Mouse (Mus musculus) testis, postnatal 14 days (tissue): ENCODE measurements around the gene Vapb.

Source experiments
- DNase-seq: peaks from one replicate; pipeline ENCODE4 v3.0.0; 2021; ENCODE audit warnings: low spot score

Vapb gene

GRCm38 (mm10) chr2:173791904-173792757, 54.8 kb downstream of the Vapb start:
- DNase-seq, result no peak

DNA sequence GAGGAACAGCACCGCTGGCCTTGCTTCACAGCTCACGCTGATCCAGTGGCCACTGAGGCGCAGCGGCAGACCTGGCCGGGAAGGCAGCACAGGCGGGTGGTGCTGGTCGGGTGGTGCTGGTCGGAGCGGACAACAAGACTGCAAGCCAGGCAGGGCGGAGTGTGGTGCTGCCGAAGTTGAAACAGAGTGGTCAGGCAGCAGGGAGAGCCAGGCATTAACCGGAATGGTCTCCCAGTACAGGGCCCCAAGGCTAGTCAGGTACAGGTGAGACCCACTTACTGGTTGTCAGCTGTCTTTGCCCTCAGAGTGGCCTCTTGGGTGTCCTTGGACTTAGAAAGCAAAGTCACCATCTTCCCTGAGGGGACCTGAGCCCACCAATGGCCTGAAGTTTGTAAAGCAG, 56.7 kb downstream of the Vapb start:
- DNase-seq, result no peak

DNA sequence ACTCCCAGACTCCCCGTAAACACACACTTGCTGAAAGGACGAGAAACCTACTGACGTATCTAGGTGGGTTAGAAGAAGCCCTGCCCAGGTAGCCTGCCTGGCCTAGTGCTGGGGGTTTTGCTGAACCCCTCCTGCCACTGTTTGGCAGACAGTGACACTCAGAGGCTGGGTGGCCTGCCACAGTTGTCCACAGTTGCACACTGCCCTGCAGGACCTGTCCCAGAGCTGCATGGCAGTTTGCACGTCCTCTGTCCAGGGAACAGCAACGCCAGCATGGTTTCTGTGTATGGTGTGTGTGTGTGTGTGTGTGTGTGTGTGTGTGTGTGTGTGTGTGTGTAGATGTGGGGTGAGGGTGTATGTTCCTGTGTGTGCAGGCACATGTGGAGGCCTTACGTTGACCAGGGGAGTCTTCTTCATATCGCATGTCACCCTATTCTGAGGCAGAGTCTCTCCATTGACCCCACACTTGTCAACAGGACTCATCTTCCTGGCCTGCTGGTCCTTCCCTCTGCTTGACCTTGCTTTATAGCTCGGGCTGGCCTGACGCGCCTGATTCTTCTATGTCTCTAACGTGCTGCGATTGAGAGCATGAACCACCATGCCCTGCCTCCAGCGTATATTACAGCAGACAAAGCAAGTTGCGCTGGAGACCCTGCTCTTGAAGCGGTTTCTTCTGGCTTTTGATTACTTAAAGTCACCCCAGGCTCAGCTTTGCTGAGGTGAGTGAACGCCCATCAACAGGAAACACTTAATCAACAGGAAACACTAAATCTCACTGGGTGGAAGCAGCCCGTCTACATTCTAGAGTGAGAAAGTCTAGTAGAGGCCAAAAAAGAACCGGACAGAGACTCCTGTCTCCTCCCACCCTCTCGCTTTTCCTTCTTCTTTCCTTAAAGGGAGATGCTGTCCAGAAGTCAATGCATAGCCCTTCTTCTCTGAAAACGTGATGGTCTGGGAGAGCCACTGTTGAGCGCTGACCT, 57.5 kb downstream of the Vapb start:
- DNase-seq, result no peak

DNA sequence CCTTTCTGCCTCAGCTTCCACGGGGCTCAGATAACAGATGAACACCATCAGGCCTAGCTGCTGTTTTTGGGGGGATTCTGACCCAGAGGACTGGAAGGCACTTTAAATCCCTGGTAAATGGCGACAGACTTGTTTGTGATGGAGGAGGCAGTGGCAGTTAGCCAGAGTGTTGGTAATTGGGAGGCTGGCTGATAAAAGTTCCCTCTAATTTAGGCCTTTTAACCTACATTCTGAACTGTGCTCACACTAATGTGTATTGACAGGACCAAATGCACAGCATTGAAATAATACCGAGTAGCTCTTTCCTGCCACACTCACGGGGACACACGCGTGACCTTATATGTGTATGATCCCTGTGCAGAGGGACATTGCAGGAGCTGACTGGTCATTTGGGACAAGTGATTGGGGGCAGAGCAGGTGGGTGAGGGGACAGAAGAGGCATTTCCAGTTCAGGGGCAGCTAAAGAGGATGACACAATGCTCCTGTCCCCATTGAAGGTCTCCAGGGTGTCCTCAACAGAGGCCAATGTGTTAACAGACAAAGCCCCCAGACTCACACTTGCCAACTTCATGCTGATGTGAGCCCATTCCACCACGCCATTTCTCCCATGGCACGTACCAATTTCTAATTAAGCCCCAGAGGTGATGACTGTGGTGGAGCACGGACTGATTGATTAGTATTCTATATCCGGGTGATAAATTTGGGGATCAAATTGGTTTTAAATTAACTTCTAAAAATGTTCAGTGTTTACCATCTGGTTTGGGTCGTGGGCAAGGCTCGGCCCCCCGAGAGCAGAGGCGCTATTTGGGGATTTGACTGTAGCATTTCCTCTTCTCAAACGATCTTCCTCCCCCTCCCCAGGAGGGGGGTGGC, 58.7 kb downstream of the Vapb start:
- no peak for DNase-seq

DNA sequence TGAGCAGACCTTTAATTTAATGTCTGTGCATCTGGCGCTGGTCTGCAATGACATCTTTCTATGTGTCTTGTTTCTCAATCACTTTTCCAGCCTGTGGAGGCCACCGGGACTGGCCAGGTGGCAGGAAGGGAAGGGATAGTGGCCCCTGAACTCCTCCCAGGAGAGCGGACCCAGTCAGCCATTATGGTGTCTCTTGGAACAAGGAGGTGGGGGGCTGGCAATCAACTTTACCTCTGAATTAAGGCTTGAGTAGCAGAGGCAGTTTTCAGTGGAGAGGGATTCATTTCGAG, 59.3 kb downstream of the Vapb start:
- no peak for DNase-seq

- DNase-seq, result no peak
These were observed 62.2 kb downstream of the Vapb start for GRCm38 (mm10) chr2:173799513-173799912.

- no peak for DNase-seq
These were observed 63.3 kb downstream of the Vapb start for GRCm38 (mm10) chr2:173800566-173800965.

DNA sequence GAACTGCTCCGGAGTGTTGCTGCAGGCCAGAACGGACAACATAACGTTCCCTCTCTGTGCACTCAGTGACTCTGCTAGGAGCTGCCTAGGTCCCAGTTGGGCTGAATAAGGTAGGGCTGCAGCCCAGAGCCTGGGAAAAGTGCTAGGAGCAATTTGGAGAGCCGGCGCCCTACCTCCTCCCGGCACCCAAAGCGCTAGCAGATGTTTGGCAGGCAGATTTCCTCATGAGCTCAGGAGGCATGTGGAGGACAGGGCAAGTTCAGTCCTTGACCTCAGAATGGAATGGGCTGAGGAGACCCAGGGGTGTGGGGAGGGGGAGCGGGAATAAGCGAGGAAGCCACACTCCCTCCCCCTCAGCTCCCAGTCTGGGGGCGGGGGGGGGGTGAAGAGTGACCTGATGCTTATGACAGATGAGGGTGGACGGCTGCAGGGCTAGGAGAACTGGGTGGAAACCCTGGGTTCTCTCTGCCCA, 64.1 kb downstream of the Vapb start:
- DNase-seq, result no peak

DNA sequence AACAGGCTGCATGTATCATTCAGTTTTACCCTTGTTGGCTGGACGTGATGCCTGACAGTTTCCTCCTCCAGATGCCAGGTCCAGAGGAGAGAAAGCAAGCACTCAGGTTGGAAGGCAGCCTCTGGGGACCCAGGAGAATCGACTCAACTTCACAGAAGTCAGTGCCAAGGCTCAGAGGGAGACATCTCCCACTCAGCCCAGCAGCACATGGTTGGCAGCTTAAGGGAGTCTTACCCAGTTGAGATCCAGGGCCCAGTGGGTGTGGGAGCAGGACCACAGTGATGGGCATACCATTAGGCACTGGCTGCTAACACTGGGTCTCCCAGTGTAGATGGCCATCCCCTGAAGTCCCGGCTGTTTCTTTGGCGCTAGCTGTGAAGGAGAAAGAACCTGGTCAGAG, 64.9 kb downstream of the Vapb start:
- DNase-seq, result no peak

- DNase-seq, result no peak
These were observed 65.6 kb downstream of the Vapb start for GRCm38 (mm10) chr2:173802956-173803355.

DNA sequence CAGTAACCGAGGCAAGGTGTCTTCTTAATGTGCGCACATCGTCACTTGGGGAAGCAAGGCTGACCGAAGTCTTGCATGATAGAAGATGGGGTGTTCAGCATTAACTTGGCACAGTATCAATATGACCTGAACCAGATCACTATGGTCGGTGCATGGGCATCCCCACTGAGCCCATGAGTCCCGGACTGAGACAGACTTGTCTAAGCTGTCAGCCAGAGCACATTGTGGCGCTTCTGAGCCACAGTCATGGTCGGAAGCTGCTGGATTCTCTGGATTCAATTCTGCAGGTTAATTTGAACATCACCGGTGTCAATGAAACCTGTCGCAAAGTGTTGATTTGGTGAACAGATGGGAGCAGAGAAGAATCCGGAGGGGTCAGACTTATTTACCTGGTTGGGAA, 66.5 kb downstream of the Vapb start:
- no peak for DNase-seq

GRCm38 (mm10) chr2:173806621-173807020, 69.3 kb downstream of the Vapb start:
- DNase-seq, result no peak

- no peak for DNase-seq
These were observed 71.6 kb downstream of the Vapb start for GRCm38 (mm10) chr2:173808942-173809341.

DNA sequence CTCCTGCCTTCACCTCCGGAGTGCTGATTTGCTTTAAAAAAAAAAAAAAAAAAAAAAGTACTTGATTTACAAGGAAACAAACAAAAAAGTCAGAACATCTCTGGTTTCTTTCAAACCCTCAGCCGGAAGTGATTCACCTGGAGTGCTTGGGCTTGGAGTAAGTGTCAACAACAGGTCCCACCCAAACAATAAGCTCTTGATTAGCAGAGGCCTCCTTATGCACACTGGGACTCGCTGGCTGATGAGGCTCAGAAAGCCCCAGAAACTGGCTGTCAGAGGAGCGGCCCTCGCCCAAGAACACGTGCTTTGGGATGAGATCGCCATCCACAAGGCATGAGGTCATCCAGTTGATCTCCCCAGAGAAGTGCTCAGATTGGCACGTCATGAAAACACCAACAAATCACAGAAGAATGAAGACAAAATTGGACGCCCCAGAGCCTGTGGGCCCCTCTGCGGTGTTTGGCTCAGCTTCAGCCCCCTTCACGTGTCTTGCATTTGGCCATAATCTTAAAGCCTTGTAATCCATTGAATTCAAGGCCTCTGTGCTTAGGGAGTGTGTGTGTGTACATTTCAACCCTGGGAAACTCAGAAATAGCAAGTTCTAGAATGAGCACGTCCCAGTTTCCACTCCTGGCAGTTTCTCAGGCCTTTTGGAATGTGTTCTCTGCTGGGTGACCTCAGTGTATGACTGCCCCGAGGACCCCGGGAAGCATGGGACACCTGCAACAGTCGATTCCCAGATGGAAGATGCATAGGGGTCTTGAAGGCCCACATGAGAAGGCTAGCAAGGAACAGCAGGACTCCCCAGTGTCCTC, 72.9 kb downstream of the Vapb start:
- no peak for DNase-seq

DNA sequence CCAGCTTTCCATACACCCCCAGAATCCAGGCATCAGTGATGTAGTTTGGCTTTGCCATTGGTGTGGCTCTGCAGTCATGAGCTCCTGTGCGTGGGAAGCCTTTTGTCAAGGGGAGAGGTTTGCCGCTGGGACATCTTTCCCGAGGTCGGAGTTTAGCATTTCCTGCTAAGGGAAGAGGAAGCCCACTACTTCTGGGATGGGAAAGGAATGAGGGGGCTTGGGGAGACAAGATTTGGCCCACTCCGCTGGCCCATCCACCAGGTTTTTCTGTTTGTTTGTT, 73.5 kb downstream of the Vapb start:
- no peak for DNase-seq

DNA sequence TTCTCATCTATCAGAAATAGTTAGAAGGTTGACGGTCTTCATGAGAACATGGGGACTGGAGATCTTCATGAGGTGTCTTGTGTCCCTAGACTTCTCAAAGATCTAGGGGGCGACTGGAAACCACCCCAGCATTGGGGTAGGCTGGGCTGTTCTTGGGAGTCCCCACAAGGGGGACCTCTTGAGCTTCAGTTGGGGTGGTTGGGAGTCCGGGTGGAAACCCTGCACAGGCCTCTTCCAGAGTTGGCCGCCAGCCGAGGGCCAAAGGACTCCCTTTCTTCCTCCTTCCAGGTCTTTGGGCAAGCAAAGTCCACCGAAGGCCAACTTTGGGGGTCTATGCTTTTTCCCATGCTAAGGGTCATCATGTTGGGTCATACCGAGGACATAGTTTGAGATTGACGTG, 74.5 kb downstream of the Vapb start:
- DNase-seq, result no peak

DNA sequence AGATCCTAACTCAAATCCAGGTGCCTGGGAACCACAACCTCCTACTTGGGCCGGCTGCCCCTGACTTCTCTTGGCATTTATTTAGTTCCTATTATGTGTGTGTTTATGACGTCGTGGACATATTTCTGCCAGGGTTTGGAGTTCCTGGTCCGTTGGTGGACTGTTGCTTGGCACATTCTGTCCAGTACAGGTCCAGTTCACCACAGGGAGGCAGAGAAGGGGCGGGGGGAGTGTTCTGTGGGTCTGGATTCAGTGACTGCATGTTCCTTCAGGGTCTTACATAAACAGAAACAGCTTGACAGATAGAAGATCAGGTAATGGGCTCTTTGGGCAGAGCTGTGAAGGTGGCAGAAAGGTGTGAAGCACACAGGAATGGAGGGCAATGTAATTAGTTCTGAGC, 75.8 kb downstream of the Vapb start:
- DNase-seq, result no peak

DNA sequence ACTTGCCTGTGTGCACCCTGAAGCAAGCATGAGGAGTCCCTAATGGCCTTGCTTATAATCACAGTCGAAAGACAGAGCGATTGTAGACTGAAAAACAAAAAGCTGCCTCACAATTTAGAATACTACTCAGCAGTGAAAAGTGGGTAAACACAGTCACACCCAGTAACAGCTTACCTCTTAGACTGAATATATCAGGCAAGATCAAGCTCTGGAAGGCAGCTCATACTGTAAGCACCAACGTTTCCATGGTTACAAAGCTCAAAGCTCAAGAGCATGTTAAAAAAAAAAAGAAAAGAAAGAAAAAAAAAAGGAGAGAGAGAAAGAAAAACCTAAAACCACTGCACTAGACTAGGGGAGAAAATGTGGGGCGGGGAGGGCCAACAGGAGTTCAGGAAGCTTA, 89.0 kb downstream of the Vapb start:
- no peak for DNase-seq

GRCm38 (mm10) chr2:173827228-173827627, 89.9 kb downstream of the Vapb start:
- DNase-seq, result no peak

GRCm38 (mm10) chr2:173828134-173828533, 90.8 kb downstream of the Vapb start:
- DNase-seq, result no peak

GRCm38 (mm10) chr2:173832828-173833492, 95.6 kb downstream of the Vapb start:
- no peak for DNase-seq
